Mouse (Mus musculus) embryonic fibroblast, embryonic 13.5 days (primary cell): ENCODE data around the gene Atl3.

Source experiments
- CTCF ChIP-seq: IDR thresholded peaks from 2 replicates; pipeline ENCODE4 v1.5.1; 2011; ENCODE audit warnings: mild to moderate bottlenecking, control low read depth, low read length, moderate library complexity, borderline replicate concordance; ENCODE audit not compliant: insufficient read depth
- POLR2A ChIP-seq: IDR thresholded peaks from 2 replicates; pipeline ENCODE4 v1.6.1; 2011; ENCODE audit warnings: low read depth, mild to moderate bottlenecking, control low read depth, low read length, moderate library complexity

GRCm38 (mm10) chr19:7552301-7552673, 58.4 kb downstream of the Atl3 start:
- TF ChIP-seq CTCF (no peak), POLR2A (no peak)
